Mouse (Mus musculus) cortical plate, adult 2 months (tissue): Measurements from ENCODE around the gene Slc12a6. TPM values are rescaled to one million over a fixed set of nuclear protein-coding genes. Genes with fewer than 3 reads are reported as not detected.

Experiments
- H3K27ac ChIP-seq: fragments of 200-500 bp; 2 replicates; pipeline ENCODE4 v1.5.1; 2012; ENCODE audit warnings: low read length, control low read depth, inconsistent platforms; ENCODE audit not compliant: insufficient read depth
- H3K4me1 ChIP-seq: fragments of 200-500 bp; 2 replicates; pipeline ENCODE4 v1.6.1; 2011; ENCODE audit warnings: low read length; ENCODE audit not compliant: control insufficient read depth, insufficient read depth
- H3K4me3 ChIP-seq: fragments of 200-500 bp; 2 replicates; pipeline ENCODE4 v1.5.1; 2011; ENCODE audit warnings: mild to moderate bottlenecking, low read length, control low read depth; ENCODE audit not compliant: insufficient read depth
- CTCF ChIP-seq: fragments of 200-500 bp; IDR thresholded peaks from 2 replicates; pipeline ENCODE4 v1.5.1; 2011; ENCODE audit warnings: mild to moderate bottlenecking, control low read depth, low read length; ENCODE audit not compliant: insufficient read depth; ENCODE audit errors: extremely low read depth
- POLR2A ChIP-seq: fragments of 200-500 bp; IDR thresholded peaks from 2 replicates; pipeline ENCODE4 v1.6.1; 2011; ENCODE audit warnings: mild to moderate bottlenecking, low read length, control low read depth; ENCODE audit not compliant: insufficient read depth; ENCODE audit errors: extremely low read depth
- polyA plus RNA-seq: library from polyadenylated mRNA; depleted of rRNA; stranded (reverse); fragments of >200 nt; gene quantifications from 2 replicates; pipeline ENCODE4 v1.2.3, GENCODE M21; 2012; rRNA removed

Gene Slc12a6
- polyA plus RNA-seq, 1 experiment = 109 TPM

DNA sequence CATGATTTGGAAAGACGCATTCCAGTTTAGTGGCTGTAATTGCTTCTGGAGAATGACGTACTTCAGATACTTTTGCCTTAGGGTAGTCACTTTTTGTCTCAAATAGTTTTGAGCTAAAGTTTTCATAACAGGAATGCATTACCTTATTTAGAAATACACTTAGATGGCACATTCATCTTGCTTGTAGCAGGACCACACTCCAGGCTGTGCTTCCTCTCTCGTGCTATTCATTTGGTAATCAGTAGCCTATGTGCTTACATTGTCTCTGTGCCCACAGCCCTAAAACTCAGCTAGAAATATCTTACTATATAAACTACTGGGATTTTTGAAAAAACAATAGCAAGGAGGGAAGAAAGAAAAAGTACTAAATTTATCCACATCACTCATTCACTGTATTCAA is 141.4 kb downstream of the Slc12a6 start:
- H3K4me1 ChIP-seq = no peaks in the 10 kb centered on the region; the same call in 1 of the 2 replicates
- no peak overlapping the region for H3K4me3 ChIP-seq
- no peak overlapping the region for H3K27ac ChIP-seq
- no peak for TF ChIP-seq CTCF
- TF ChIP-seq POLR2A = no peak

Other genes with a start within 250 kb of the Slc12a6 start
- not detected in 2 replicates for gene Olfr1311, start 241.4 kb upstream of the Slc12a6 start, polyA plus RNA-seq
- gene Olfr1312, start 215.6 kb upstream of the Slc12a6 start, polyA plus RNA-seq = not detected in 2 replicates
- gene Olfr1313, start 188.0 kb upstream of the Slc12a6 start, polyA plus RNA-seq = not detected in 2 replicates
- not detected in 2 replicates for gene Olfr1314, start 169.0 kb upstream of the Slc12a6 start, polyA plus RNA-seq
- not detected in 2 replicates for gene Olfr1315-ps1, start 150.4 kb upstream of the Slc12a6 start, polyA plus RNA-seq
- not detected in 2 replicates for gene Olfr1316, start 130.8 kb upstream of the Slc12a6 start, polyA plus RNA-seq
- not detected in 2 replicates for gene Olfr1317, start 125.5 kb upstream of the Slc12a6 start, polyA plus RNA-seq
- not detected in 2 replicates for gene Olfr1318, start 111.6 kb upstream of the Slc12a6 start, polyA plus RNA-seq
- gene Lpcat4, start 26.4 kb upstream of the Slc12a6 start, polyA plus RNA-seq = 332 and 337 TPM in 2 replicates
- gene Nutm1, start 6.5 kb upstream of the Slc12a6 start, polyA plus RNA-seq = 0.08 and 0.10 TPM in 2 replicates
- 92.6 and 101 TPM in 2 replicates for gene Nop10, start 3.9 kb upstream of the Slc12a6 start, polyA plus RNA-seq
- 0.13 and 0.15 TPM in 2 replicates for gene Gm21985, start 489 bp downstream of the Slc12a6 start, polyA plus RNA-seq
- gene Emc4, start 102.2 kb downstream of the Slc12a6 start, polyA plus RNA-seq = 222 and 230 TPM in 2 replicates
- gene Katnbl1, start 113.4 kb downstream of the Slc12a6 start, polyA plus RNA-seq = 10.9 and 11.5 TPM in 2 replicates
- gene Emc7, start 189.2 kb downstream of the Slc12a6 start, polyA plus RNA-seq = 31.9 and 32.8 TPM in 2 replicates
- gene Chrm5, start 214.9 kb downstream of the Slc12a6 start, polyA plus RNA-seq = 0.13 and 0.17 TPM in 2 replicates
- gene Aven, start 227.1 kb downstream of the Slc12a6 start, polyA plus RNA-seq = 9.7 and 10.8 TPM in 2 replicates